ENCODE assay signal across 8 mouse cellular contexts in genomic region chr6:47594141-47594835, GRCm38 (mm10). TPM values are rescaled to one million over a fixed set of nuclear protein-coding genes. Genes with fewer than 3 reads are reported as not detected.
DNase-seq lines count a peak whose midpoint lies in the region; ATAC-seq lines count a peak whose summit lies in the region.

No protein-coding gene starts in this region.

- H3K9ac ChIP-seq in intestine, embryonic 14.5 days (ENCODE audit: low read length): peak overlapping the region; percentile 92

- H3K4me2 ChIP-seq in intestine, embryonic 14.5 days (ENCODE audit: low read length): peak overlapping the region; percentile 89

- no peaks in the 10 kb centered on the region; the same call in 1 of the 2 replicates for H3K4me1 ChIP-seq in intestine, embryonic 14.5 days (replicated peaks; ENCODE audit: control insufficient read depth, insufficient read depth, low read length)

- WGBS in intestine, embryonic 14.5 days: under 1% methylated on average over 69 of the region's 74 CpGs

- no peaks in the 10 kb centered on the region for H3K27me3 ChIP-seq in intestine, embryonic 14.5 days (replicated peaks; ENCODE audit: control insufficient read depth, insufficient read depth, low read length)

- no peaks in the 10 kb centered on the region for H3K36me3 ChIP-seq in intestine, embryonic 14.5 days (ENCODE audit: control insufficient read depth, insufficient read depth, low read length)

- DNase-seq in adipocyte (ENCODE audit: low spot score): peak; percentile 79
- DNase-seq in embryo, embryonic 10 days (ENCODE audit: low spot score): peak; percentile 85
- peak; percentile 74 for DNase-seq in gastrocnemius, postnatal 10 days
- peak; percentile 90 for DNase-seq in intestine, embryonic 14.5 days (ENCODE audit: low spot score)
- peak; percentile 60 to 61 for DNase-seq in left cerebral cortex, postnatal 14 days (ENCODE audit: low spot score in 2 of 2)
- DNase-seq in right cerebral cortex, postnatal 25 days: peak; percentile 48
- DNase-seq in urinary bladder, postnatal 36 days (ENCODE audit: low spot score in 2 of 2): peak; percentile 61 to 69

- H3K27ac ChIP-seq in intestine, embryonic 14.5 days (ENCODE audit: low read depth): peak overlapping the region; percentile 95

- peak; percentile 74 for ATAC-seq in intestine, embryonic 14.5 days (replicated peaks; ENCODE audit: low FRiP score, low TSS enrichment, low read depth)
- peak; percentile 7; the same call in 1 of the 2 replicates for ATAC-seq in megakaryocyte-erythroid progenitor cell, adult 5-6 weeks (replicated peaks; ENCODE audit: low FRiP score, low TSS enrichment, poor library complexity, severe bottlenecking)

- intact Hi-C loops in left cerebral cortex, postnatal 14 days (cut with DNase I): no loop called here

- peak overlapping the region; percentile 73 for H3K4me3 ChIP-seq in intestine, embryonic 14.5 days (ENCODE audit: low read depth, low read length)

- H3K9me3 ChIP-seq in intestine, embryonic 14.5 days (ENCODE audit: control insufficient read depth, low read length): no peaks in the 10 kb centered on the region

RNA-seq across cellular contexts. Expression of gene Ezh2, which starts 0.9 kb away (rescaled TPM):
- 10 to 100 TPM; 19.6 to 26.5 TPM for total RNA-seq in gastrocnemius, postnatal 10 days (2021)
- 75.4 and 78.2 TPM in 2 replicates for polyA plus RNA-seq in intestine, embryonic 14.5 days (2014; fragmentation: Nextera tagmentation; extraction: Ambion mirVana)
- total RNA-seq in left cerebral cortex, postnatal 14 days (2021): 10 to 100 TPM; 14.1 to 14.8 TPM
- total RNA-seq in megakaryocyte-erythroid progenitor cell, adult 5-6 weeks (2014; fragmentation: Nextera tagmentation): 284 and 385 TPM in 2 replicates
- 203 and 340 TPM in 2 replicates for total RNA-seq in megakaryocyte-erythroid progenitor cell, adult 5-6 weeks (2017)

Comparison
In these comparisons a context has a peak if more than half of its experiments do, and no peak if none do; other contexts are left out.
1. Peak in every context shown above with its lines: DNase-seq, ATAC-seq, H3K4me3 ChIP-seq and H3K27ac ChIP-seq.
2. RNA of gene Ezh2, which starts 0.9 kb away (total RNA-seq): 203 to 385 TPM in megakaryocyte-erythroid progenitor cell, adult 5-6 weeks; 19.6 to 26.5 TPM in gastrocnemius, postnatal 10 days and 14.1 to 14.8 TPM in left cerebral cortex, postnatal 14 days; every median in the first group is over 4 times any median in the second.